8 mouse cellular contexts compared by ENCODE assay signal in genomic region chr3:138743061-138743671, GRCm38 (mm10). TPM values are rescaled to one million over a fixed set of nuclear protein-coding genes. Genes with fewer than 3 reads are reported as not detected.
DNase-seq lines count a peak whose midpoint lies in the region; ATAC-seq and TF ChIP-seq lines count a peak whose summit lies in the region.

No protein-coding gene starts in this region.

- peak; percentile 31; the same call in 1 of the 2 replicates for TF ChIP-seq EP300 in CH12.LX (IDR thresholded peaks at IDR 0.05; ENCODE audit: low read length)

- in situ Hi-C loops in CH12.LX (cut with MboI; ENCODE audit: low pct_ligation_motif_present, low pct_unique_long_range_greater_than_20kb, low sequenced_read_pairs), result no loop called here

- no peaks in the 10 kb centered on the region for H3K27me3 ChIP-seq in CH12.LX (replicated peaks)
- H3K27me3 ChIP-seq in forebrain, embryonic 11.5 days (ENCODE audit: control insufficient read depth, insufficient read depth, low read length), result peaks cover 4% of the 10 kb centered on the region; the same call in 1 of the 2 replicates
- H3K27me3 ChIP-seq in lung, embryonic 14.5 days (ENCODE audit: insufficient read depth, low read length), result peaks cover 8% of the 10 kb centered on the region

- 0 out of 2 replicates have a peak, but pooled peaks have one; percentile 33 for TF ChIP-seq POLR2A in CH12.LX (IDR thresholded peaks at IDR 0.05; ENCODE audit: low read depth, low read length)
- peak; percentile 59; the same call in 1 of the 2 replicates for TF ChIP-seq POLR2A in brain, embryonic 14.5 days (IDR thresholded peaks at IDR 0.05; ENCODE audit: borderline replicate concordance, extremely low read depth, insufficient read depth, insufficient read length, poor library complexity, severe bottlenecking)

- TF ChIP-seq RAD21 in CH12.LX (IDR thresholded peaks at IDR 0.05; ENCODE audit: low read depth, low read length), result no peak

- DNase-seq in CH12.LX (ENCODE audit: extremely low read depth), result peak; percentile 88
- DNase-seq in brain, embryonic 14.5 days (ENCODE audit: low read depth), result peak; percentile 93
- peak; percentile 89 for DNase-seq in forebrain, embryonic 11.5 days (ENCODE audit: low spot score)
- peak; percentile 50 to 54 for DNase-seq in heart, postnatal 10 days
- peak; percentile 75 to 79 for DNase-seq in kidney, postnatal 36 days
- DNase-seq in lung, embryonic 14.5 days, result peak; percentile 77
- peak; percentile 70 for DNase-seq in thymus, postnatal 14 days

- intact Hi-C loops in heart, postnatal 10 days (cut with DNase I), result loop anchor here (5.0 to 10.0 kb wide), 4 partner anchors 69 to 332 kb away; partner anchors contain the start of gene Rap1gds1

- TF ChIP-seq CTCF in CH12.LX (conservative IDR thresholded peaks at IDR 0.05 in 1 of 2, IDR thresholded peaks at IDR 0.05 in 1 of 2; ENCODE audit: low read depth in 2 of 2, low read length in 2 of 2), result no peak
- TF ChIP-seq CTCF in brain, embryonic 14.5 days (IDR thresholded peaks at IDR 0.05; ENCODE audit: borderline replicate concordance, extremely low read depth, insufficient read depth, insufficient read length), result no peak
- TF ChIP-seq CTCF in lung, embryonic 14.5 days (IDR thresholded peaks at IDR 0.05; ENCODE audit: low read depth), result no peak

- peak overlapping the region; percentile 75 for H3K4me2 ChIP-seq in CH12.LX (ENCODE audit: insufficient read depth, low read depth, poor library complexity, severe bottlenecking)
- peak overlapping the region; percentile 79 for H3K4me2 ChIP-seq in forebrain, embryonic 11.5 days (ENCODE audit: low read depth, low read length, severe bottlenecking)
- peak overlapping the region; percentile 88 for H3K4me2 ChIP-seq in lung, embryonic 14.5 days

- no peaks in the 10 kb centered on the region for H3K36me3 ChIP-seq in CH12.LX (replicated peaks in 1 of 2; ENCODE audit: control insufficient read depth in 1 of 2, insufficient read depth in 1 of 2, low read length in 1 of 2)
- H3K36me3 ChIP-seq in forebrain, embryonic 11.5 days (ENCODE audit: control insufficient read depth, insufficient read depth, low read length), result no peaks in the 10 kb centered on the region
- no peaks in the 10 kb centered on the region for H3K36me3 ChIP-seq in lung, embryonic 14.5 days (ENCODE audit: insufficient read depth)

- under 1% methylated on average over 33 of the region's 33 CpGs for WGBS in forebrain, embryonic 11.5 days
- under 1% methylated on average over 33 of the region's 33 CpGs for WGBS in lung, embryonic 14.5 days

- ATAC-seq in forebrain, embryonic 11.5 days (replicated peaks; ENCODE audit: low FRiP score), result peak; percentile 88
- ATAC-seq in lung, embryonic 14.5 days (ENCODE audit: insufficient read depth), result peak; percentile 74
- ATAC-seq in neutrophil, adult 5-6 weeks (ENCODE audit: extremely low read depth, insufficient number of reproducible peaks, low FRiP score, poor library complexity, severe bottlenecking), result peak; percentile 56

- dilution Hi-C loops in CH12.LX (cut with MboI; ENCODE audit: extremely low pct_ligation_motif_present, extremely low pct_unique_long_range_greater_than_20kb, low sequenced_read_pairs), result no loop called here

- H3K9me3 ChIP-seq in CH12.LX (replicated peaks; ENCODE audit: low read length), result no peaks in the 10 kb centered on the region
- no peaks in the 10 kb centered on the region for H3K9me3 ChIP-seq in forebrain, embryonic 11.5 days (ENCODE audit: control insufficient read depth, low read length)
- no peaks in the 10 kb centered on the region for H3K9me3 ChIP-seq in lung, embryonic 14.5 days (ENCODE audit: low read depth, low read length)

- peak overlapping the region; percentile 69 to 79 (median 69) for H3K4me3 ChIP-seq in CH12.LX (replicated peaks in 1 of 3; ENCODE audit: low read depth in 2 of 3, low read length in 2 of 3, poor library complexity in 1 of 3)
- H3K4me3 ChIP-seq in forebrain, embryonic 11.5 days (ENCODE audit: low read depth, low read length), result peak overlapping the region; percentile 75
- H3K4me3 ChIP-seq in lung, embryonic 14.5 days (ENCODE audit: low read depth, low read length), result peak overlapping the region; percentile 72

- H3K79me2 ChIP-seq in CH12.LX (replicated peaks; ENCODE audit: control insufficient read depth, extremely low read depth, insufficient read depth, poor library complexity, severe bottlenecking), result no peaks in the 10 kb centered on the region

- peaks cover 8 to 43% of the 10 kb centered on the region in 2 experiments for H3K4me1 ChIP-seq in CH12.LX (ENCODE audit: control insufficient read depth in 1 of 2, insufficient read depth in 2 of 2)
- peaks cover 6% of the 10 kb centered on the region; the same call in 1 of the 2 replicates for H3K4me1 ChIP-seq in forebrain, embryonic 11.5 days (replicated peaks; ENCODE audit: control insufficient read depth, insufficient read depth, low read length)
- H3K4me1 ChIP-seq in lung, embryonic 14.5 days (ENCODE audit: insufficient read depth), result peaks cover 8% of the 10 kb centered on the region

- no peak overlapping the region for H3K27ac ChIP-seq in CH12.LX (ENCODE audit: insufficient read depth, low read depth)
- peak overlapping the region; percentile 57 for H3K27ac ChIP-seq in forebrain, embryonic 11.5 days (ENCODE audit: low read depth, low read length)
- 0 out of 2 replicates have a peak overlapping the region, but pooled peaks have one; percentile 70 for H3K27ac ChIP-seq in lung, embryonic 14.5 days (ENCODE audit: low read depth)

- peak overlapping the region; percentile 55; the same call in 1 of the 2 replicates for H3K9ac ChIP-seq in CH12.LX (ENCODE audit: insufficient read depth, low read depth)
- peak overlapping the region; percentile 86 for H3K9ac ChIP-seq in forebrain, embryonic 11.5 days (ENCODE audit: low read length)
- H3K9ac ChIP-seq in lung, embryonic 14.5 days, result peak overlapping the region; percentile 71

TF ChIP-seq in CH12.LX, 34 proteins besides CTCF, POLR2A, EP300 and RAD21 (continues in another document):
- no peak for TF ChIP-seq ZMIZ1 (IDR thresholded peaks at IDR 0.05; ENCODE audit: low read depth, low read length)
- no peak for TF ChIP-seq MEF2A (IDR thresholded peaks at IDR 0.05; ENCODE audit: borderline replicate concordance, low read depth, low read length)
- no peak for TF ChIP-seq RCOR1 (conservative IDR thresholded peaks at IDR 0.05; ENCODE audit: low read depth, low read length)
- TF ChIP-seq PAX5 (IDR thresholded peaks at IDR 0.05; ENCODE audit: low read length), result no peak
- TF ChIP-seq TCF12 (IDR thresholded peaks at IDR 0.05; ENCODE audit: low read depth, low read length), result no peak
- no peak for TF ChIP-seq E2F4 (IDR thresholded peaks at IDR 0.05; ENCODE audit: insufficient replicate concordance, low read depth, low read length)
- TF ChIP-seq UBTF (IDR thresholded peaks at IDR 0.05; ENCODE audit: low read depth, low read length), result peak; percentile 3
- TF ChIP-seq CHD1 (IDR thresholded peaks at IDR 0.05; ENCODE audit: low read depth, low read length), result peak; percentile 43; the same call in 1 of the 2 replicates
- TF ChIP-seq SMC3 (IDR thresholded peaks at IDR 0.05; ENCODE audit: low read depth, low read length), result no peak
- TF ChIP-seq ELF1 (IDR thresholded peaks at IDR 0.05; ENCODE audit: low read depth, low read length), result no peak
- TF ChIP-seq ZKSCAN1 (IDR thresholded peaks at IDR 0.05; ENCODE audit: borderline replicate concordance, low read depth, low read length), result no peak
- TF ChIP-seq IRF4 (IDR thresholded peaks at IDR 0.05; ENCODE audit: low read depth, low read length), result no peak; the same call in 1 of the 2 replicates
- TF ChIP-seq JUND (conservative IDR thresholded peaks at IDR 0.05; ENCODE audit: low read depth, low read length), result no peak
- no peak for TF ChIP-seq MAZ (IDR thresholded peaks at IDR 0.05; ENCODE audit: low read depth, low read length)
- no peak for TF ChIP-seq NELFE (IDR thresholded peaks at IDR 0.05; ENCODE audit: low read depth, low read length)
- TF ChIP-seq MXI1 (IDR thresholded peaks at IDR 0.05; ENCODE audit: low read depth, low read length), result peak; percentile 37; the same call in 1 of the 2 replicates
- TF ChIP-seq POLR2AphosphoS2 (IDR thresholded peaks at IDR 0.05; ENCODE audit: low read depth, low read length), result no peak
- no peak for TF ChIP-seq ZC3H11A (IDR thresholded peaks at IDR 0.05; ENCODE audit: low read depth, low read length)
- no peak for TF ChIP-seq GABPA (IDR thresholded peaks at IDR 0.05; ENCODE audit: insufficient replicate concordance, low read depth, low read length)
- TF ChIP-seq SIN3A (IDR thresholded peaks at IDR 0.05; ENCODE audit: low read length), result peak; percentile 38
- no peak; the same call in 1 of the 2 replicates for TF ChIP-seq CHD2 (IDR thresholded peaks at IDR 0.05; ENCODE audit: low read length)
- no peak for TF ChIP-seq ZNF384 (IDR thresholded peaks at IDR 0.05; ENCODE audit: low read depth, low read length)
- no peak for TF ChIP-seq NRF1 (IDR thresholded peaks at IDR 0.05; ENCODE audit: low read depth, low read length)
- 0 out of 2 replicates have a peak, but pooled peaks have one; percentile 49 for TF ChIP-seq MAX (IDR thresholded peaks at IDR 0.05; ENCODE audit: low read length)
- no peak for TF ChIP-seq MAFK (IDR thresholded peaks at IDR 0.05; ENCODE audit: insufficient replicate concordance, low read length)
- no peak for TF ChIP-seq KAT2A (IDR thresholded peaks at IDR 0.05; ENCODE audit: insufficient replicate concordance, low read length)
- peak; percentile 63 for TF ChIP-seq BHLHE40 (IDR thresholded peaks at IDR 0.05; ENCODE audit: low read depth, low read length)
- no peak for TF ChIP-seq HCFC1 (IDR thresholded peaks at IDR 0.05; ENCODE audit: low read depth, low read length)
- no peak for TF ChIP-seq USF1 (IDR thresholded peaks at IDR 0.05; ENCODE audit: low read depth, low read length)
- TF ChIP-seq TBP (conservative IDR thresholded peaks at IDR 0.05; ENCODE audit: low read depth, low read length), result 0 out of 2 replicates have a peak, but pooled peaks have one; percentile 24
- no peak for TF ChIP-seq ETS1 (conservative IDR thresholded peaks at IDR 0.05; ENCODE audit: low read depth, low read length)
- no peak for TF ChIP-seq USF2 (conservative IDR thresholded peaks at IDR 0.05; ENCODE audit: low read depth, low read length)

RNA-seq across cellular contexts. Expression of gene Tspan5, which starts 1.2 kb away (rescaled TPM):
- total RNA-seq in CH12.LX (2012; rRNA removed) (17.2 and 19.1 TPM in 2 replicates), CH12.LX (2014; rRNA removed) (25.9 and 26.4 TPM in 2 replicates)
- polyA plus RNA-seq in CH12.LX (2012; ENCODE audit: insufficient read length, low read depth), result 37.5 and 43.1 TPM in 2 replicates
- 97.1 and 109 TPM in 2 replicates for polyA plus RNA-seq in brain, embryonic 14.5 days (2012; rRNA removed)
- 43.4 and 48.5 TPM in 2 replicates for polyA plus RNA-seq in forebrain, embryonic 11.5 days (2014; fragmentation: Nextera tagmentation; extraction: Ambion mirVana)
- total RNA-seq in heart, postnatal 10 days (2021), result 10 to 100 TPM; 12.4 to 13.7 TPM
- 28.3 and 30.6 TPM in 2 replicates for polyA plus RNA-seq in lung, embryonic 14.5 days (2014; fragmentation: Nextera tagmentation; extraction: Ambion mirVana)
- total RNA-seq in neutrophil, adult 5-6 weeks (2017), result 19.9 and 20.4 TPM in 2 replicates
